Mouse (Mus musculus): ENCODE measurements around the gene Map4k1.

Map4k1 gene

DNA sequence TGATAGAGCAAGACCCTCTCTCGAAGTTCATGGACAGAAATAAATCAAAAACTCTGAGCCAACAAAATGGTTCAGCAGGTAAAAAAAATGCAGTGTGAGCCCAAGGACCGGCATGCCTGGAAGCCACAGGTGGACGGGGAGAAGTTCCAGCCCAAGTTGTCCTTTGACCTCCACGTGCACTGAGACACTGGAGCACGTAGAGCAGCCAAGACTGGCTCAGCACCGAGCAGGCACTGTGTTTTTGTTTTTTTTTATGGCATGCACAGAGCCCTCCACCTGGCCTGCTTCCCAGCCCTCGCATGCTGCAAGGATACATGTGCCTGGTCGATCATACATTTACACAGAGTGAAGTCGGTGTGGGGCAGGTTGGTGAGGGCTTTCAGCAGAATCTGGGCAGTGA lies 4.3 kb upstream of the Map4k1 start:
- DNase-seq (ENCODE audit: low read depth, low spot score) = no peak

DNA sequence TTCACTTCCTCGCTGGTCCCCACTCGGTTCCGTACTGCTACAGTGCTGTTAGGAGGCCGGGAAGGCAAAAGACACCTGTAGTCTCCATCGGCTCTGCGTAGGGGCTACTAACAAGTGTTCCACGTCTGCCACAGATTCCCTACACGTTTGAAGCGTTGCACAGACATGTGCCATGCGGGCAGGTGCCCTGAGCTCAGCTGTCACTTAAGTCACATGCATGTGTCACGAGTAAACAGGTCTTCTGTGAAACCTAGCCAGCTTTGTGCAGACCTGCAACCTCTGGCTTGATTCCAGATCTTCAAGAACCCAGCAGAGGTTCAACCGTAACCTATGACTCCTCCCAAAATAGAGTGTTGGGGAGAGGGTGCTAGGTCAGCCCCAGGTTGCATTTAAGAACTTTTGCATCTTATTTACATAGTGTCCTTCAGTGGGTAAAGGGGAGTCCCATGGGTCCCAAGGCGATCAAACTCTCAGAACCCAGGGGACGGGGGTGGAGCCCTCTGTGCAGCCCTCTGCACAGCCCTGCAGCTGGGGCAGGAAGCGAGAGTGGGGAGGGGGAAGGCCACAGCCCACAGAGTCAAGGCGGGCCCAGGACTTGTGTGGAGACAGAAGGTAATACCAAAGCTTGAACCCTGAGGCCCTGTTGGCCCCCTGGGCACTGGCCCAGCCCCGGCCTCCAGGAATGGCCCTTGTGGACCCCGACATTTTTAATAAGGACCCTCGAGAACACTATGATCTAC lies 594 bp downstream of the Map4k1 start:
- DNase-seq (ENCODE audit: low read depth, low spot score) = no peak

DNA sequence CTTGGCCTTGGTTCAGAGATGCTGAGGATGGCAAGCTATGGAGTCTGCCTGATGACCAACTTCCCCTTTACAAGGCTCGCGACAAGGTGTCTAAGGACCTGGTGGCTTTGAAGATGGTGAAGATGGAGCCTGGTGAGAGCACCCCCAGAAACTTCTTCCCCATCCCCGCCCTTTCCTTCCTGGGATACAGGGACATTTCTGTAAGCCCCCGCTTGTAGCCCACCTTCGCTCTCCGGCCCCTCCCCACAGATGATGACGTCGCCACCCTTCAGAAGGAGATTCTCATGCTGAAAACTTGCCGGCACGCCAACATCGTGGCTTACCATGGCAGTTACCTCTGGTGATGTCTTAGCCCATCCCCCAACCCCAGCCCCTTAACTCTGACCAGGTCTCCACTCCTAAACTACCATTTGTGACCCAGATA lies 1.3 kb downstream of the Map4k1 start:
- DNase-seq (ENCODE audit: low read depth, low spot score) = no peak

DNA sequence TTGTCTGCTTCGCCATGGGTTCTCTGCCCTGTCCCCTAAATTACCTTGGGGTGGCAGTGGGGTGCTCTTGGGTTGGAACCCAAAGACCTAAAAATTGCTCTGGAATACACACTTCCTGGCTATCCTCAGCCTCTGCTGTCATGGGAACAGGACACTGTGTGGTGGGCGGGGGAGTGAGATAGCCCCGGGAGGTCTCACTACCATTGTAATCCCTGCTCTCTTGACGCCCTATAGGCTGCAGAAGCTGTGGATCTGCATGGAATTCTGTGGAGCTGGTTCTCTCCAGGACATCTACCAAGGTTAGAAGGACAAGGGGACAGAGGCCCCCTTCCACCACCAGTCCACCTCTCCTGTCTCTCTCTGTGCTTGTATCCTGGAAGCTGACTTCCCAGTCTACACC lies 2.0 kb downstream of the Map4k1 start:
- no peak for DNase-seq (ENCODE audit: low read depth, low spot score)

DNA sequence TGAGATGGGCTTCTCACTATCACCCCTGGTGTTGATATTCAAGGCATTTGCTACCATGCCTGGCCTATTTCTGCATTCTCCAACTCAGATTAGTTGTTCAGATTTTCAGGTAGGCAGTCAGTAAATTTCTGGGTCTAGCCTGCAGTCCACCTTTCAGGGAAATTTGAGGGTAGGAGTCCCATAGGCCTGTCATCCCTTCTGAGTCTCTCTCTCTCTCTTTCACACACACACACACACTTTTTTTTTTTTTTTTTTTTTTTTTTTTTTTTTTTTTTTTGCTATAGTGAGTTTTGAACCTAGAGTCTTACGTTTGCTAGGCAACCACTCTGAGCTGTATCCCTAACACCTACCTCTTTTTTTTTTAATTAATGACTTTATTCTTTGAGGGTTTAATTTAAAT lies 2.6 kb downstream of the Map4k1 start:
- DNase-seq (ENCODE audit: low read depth, low spot score) = no peak

DNA sequence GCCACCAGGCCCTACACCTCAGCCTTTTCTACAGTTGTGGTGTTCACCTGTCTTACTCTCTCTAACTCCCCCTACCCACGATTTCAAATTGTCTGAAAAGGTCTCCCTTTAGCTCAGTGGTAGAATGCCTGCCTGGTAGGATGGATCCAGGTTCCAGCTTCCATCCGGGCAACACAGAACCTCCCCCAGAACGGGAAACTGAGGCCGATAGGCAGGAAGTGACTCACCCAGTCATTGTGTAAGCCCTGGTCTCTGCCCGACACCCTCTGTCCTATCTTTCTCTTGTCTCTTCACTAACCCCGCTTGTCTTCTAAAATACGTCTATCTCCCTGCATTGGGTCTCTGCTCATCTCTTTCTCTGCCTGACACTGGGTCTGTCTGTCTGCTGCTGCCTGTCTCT lies 3.4 kb downstream of the Map4k1 start:
- no peak for DNase-seq (ENCODE audit: low read depth, low spot score)

DNA sequence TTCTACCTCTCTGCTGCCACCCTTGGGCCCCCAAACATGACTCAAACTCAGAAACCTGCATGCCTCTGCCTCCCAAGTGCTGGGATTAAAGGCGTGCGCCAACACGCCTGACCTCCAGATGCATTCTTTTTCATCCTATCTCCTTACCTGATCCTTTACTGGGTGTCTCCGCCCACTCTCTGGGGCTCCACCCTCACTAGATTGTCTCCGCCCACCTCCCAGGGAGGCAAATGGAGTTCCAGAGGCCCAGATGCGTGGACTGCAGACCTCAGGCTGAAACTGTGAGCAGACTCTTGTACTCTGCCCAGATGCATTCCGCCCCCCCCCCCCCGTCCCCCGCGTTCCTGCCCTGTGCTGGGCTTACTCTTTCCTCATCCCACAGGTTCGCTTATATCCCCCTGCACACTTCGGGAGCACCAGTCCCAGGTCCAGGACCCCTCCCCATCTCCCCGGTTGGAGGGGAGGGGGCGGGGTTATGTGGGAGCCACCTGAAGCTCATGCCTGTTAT lies 9.0 kb downstream of the Map4k1 start:
- no peak for DNase-seq (ENCODE audit: low read depth, low spot score)

DNA sequence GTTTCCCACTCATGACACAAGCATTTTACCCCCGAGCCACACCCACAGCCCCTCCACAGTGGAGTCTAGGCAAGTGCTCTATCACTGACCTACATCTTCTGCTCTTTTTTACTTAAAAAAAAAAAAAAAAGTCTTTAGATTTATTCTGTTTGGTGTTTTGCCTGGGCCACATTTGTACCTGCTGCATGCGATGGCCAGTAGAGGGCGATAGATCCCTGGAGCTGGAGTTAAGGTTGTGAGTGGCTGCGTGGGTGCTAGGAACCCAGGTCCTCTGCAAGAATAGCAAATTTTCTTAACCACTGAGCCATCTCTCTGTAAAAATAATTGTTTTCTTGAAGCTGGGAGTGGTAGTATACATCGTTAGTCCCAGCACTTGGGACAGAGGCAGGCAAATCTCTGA lies 9.8 kb downstream of the Map4k1 start:
- DNase-seq (ENCODE audit: low read depth, low spot score) = no peak

DNA sequence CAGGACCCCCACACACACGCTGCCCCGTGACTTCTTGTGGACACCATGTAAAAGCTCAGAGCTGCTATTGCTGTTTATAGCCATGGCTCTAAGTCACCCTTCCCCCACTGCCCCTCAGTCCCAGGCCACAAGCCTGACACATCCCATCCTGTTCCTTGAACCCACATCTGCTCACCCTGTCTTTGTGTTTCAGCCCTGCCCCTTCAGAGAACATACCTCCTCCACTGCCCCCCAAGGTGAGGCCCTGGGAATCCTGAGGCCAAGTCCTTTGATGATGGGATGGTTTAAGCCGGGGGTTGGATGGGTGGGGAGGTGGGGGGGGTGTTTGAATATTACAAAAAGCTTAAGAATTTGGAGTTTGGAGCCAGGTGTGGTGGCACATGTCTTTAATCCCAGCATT lies 11.1 kb downstream of the Map4k1 start:
- DNase-seq (ENCODE audit: low read depth, low spot score) = no peak

DNA sequence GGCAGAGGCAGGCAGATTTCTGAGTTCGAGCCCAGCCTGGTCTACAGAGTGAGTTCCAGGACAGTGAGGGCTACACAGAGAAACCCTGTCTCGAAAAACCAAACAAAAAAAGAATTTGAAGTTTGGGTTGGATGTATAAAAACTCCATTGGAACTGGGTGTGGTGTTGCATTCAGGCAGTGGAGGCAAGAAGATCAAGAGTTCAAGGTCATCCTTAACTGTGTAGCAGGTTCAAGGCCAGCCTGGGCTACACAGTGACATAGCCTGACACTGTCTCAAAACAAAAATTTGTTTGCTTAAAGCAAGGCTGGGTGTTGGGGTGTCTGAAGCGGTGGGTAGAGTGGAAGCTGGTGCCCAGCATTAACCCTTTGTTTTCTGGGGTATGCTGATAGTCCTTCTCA lies 11.6 kb downstream of the Map4k1 start:
- DNase-seq (ENCODE audit: low read depth, low spot score) = no peak

DNA sequence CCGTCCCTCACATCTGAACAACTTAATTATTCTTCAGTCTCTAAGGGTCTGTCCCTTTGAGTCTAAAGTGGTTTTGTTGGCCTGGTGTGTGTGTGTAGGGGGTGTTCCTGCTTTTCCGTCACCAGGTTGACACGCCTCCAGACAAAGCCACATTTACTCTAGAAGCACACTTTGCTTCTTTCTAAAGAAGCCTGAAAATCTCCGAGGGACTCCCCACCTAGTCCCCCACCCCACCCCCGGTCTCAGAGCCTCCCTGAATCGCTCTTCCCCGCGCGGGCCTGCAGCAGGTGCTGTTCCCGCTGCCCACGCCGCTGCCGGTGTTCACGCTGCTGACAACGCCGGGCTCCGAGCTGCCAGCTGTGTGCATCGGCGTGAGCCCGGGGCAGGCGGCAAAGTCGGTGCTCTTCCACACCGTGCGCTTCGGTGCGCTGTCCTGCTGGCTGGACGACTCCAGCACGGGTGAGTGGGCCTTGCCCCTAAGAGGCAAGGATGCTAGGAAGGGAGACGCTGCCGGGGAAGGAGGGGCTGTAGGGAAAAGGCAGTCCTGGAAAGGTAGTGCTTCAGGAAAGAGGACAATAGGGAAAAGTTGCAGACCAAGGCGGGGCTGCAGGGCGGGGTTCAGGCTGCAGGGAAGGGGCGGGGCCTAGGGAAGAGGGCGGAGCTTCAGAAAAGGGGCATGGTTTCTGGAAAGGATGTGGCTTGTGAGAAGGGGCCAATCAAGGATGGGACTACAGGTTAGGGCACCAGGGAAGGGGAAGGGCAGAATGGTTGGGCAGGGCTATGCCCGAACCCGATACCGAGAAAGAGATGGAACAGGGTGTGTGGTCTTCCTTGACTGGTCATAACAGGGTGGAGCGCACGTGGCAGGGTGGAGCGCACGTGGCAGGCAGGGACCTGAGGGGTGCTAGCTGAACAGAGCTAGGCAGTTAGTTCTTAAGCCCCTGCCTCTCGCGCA lies 19.1 kb downstream of the Map4k1 start:
- DNase-seq (ENCODE audit: low read depth, low spot score) = peak; percentile 85

DNA sequence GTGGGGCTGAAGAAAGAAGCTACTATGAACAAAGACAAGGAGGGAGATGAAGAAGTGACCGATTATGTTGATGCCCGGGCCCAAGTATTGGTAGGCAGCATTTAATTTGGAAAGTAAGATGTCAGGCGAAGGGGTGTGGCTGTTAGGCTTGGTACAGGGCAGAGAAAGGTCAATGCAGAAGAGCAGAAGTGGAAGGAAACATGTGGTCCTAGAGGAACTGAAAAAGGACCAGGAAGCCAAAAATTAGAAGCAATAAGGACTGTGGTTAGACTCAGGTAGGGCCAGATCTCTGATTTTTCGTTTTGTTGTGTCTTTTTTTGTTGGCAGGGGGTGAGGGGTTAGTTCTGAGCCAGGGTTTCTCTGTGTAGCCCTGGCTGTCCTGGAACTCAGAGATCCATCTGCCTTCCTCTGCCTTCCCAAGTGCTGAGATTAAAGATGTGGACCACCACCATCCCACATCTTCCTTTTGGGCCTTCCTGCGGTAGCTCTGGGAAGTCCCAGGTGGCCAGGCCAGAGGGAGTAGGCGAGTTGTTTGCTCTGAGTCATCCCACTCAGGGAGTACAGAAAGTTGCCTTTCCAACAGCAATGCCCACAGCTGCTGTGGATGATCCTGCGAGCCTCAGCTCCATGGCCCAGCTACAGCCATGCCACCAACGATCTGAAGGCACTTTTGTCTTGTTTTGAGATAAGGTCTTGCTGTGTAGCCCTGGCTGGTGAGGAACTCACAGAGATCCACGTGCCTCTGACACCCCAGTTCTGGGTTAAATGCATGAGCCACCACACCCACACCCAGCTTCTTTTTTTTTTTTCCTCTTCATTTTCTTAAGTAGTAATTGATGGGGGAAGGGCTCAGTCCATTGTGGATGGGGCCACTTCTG lies 25.6 kb downstream of the Map4k1 start:
- no peak for DNase-seq (ENCODE audit: low read depth, low spot score)

DNA sequence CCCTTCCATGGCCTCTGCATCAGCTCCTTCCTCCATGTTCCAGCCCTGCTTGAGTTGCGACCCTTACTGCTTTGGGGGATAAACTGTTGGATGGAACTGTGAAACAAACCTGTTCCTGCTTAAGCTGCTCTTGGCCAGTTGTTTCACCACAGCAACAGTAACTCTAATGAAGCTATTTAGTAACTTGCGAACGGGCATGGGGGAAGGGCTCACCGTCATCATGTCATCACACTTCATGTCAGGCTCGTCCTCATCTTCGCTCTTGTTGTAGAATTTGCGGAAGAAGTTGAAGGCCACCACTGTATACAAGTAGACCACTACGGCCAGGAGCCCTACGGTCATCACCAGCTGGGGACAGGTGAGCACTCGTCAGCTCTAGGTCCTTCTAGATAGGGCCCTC lies 26.3 kb downstream of the Map4k1 start:
- DNase-seq (ENCODE audit: low read depth, low spot score) = no peak

DNA sequence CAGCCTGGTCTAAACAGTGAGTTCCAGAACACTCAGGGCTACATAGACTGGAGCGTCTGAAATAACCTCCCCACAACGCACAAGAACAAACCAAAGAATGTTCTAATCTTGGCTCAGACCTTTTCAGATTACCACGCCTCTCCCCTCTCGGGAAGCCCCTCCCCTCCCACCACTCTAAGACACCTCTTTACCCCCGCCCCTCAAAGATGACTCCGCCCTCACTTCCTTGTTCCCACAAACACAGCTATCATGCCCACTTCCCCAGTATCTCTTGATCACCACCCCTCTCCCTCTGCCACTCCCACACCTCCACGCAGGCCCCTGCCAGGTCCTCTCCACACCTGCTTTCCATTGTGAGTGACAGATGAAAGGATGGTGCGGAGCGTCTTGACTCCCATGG lies 26.9 kb downstream of the Map4k1 start:
- DNase-seq (ENCODE audit: low read depth, low spot score) = no peak

DNA sequence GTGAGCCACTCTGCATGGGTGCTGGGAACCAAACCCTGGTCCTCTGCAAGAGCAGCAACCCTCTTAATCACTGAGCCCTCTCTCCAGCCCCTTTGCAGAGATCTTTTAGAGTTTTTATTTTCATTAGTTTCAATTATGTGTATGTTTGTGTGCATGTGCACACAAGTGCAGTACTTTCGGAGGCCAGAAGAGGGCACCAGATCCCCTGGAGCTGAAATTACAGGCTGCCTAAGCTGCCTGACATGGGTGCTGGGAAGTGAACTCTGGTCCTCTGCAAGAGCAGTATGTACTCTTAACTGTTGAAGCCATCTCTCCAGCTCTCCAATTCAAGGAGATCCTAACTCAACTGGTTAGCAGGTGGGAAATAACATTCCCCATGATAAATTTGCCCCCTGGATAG lies 33.1 kb downstream of the Map4k1 start:
- DNase-seq (ENCODE audit: low read depth, low spot score) = no peak

DNA sequence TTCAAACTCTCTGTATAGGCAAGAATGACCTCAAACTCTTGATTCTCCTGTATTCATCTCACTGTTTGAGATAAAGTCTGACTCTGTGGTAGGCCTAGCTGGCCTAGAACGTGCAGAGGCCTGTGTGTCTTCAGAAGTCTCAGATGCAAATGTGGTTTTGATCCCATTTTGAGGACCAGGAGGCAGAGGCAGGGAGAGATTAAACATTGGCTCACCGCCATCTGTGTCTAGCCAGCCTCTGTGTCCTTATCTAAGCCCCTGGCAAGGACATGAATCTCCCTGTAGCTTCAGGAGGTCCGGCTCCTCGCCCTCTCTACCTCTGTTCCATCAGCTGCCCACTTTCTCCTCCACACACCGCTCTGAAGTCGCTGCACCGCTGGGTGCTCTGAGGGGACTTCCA lies 34.6 kb downstream of the Map4k1 start:
- no peak for DNase-seq (ENCODE audit: low read depth, low spot score)

DNA sequence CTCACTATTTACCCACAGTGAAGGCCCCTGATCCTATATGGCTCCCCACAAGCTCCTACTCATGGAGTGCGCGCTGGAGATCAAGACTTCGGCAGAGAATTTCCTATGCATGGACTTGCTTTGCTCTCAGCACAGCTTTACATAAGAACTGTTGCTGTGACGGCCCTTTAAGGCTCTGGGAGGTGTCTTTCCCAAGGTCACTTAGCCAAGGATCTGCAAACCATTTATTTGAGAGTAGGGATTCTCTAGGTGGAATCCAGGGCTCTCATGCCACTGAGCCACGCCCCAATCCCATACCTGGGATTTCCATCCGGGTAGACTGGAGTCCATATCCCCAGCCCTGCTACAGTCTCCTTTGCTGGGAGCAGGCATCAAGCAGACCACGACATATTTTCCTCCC lies 35.4 kb downstream of the Map4k1 start:
- no peak for DNase-seq (ENCODE audit: low read depth, low spot score)

DNA sequence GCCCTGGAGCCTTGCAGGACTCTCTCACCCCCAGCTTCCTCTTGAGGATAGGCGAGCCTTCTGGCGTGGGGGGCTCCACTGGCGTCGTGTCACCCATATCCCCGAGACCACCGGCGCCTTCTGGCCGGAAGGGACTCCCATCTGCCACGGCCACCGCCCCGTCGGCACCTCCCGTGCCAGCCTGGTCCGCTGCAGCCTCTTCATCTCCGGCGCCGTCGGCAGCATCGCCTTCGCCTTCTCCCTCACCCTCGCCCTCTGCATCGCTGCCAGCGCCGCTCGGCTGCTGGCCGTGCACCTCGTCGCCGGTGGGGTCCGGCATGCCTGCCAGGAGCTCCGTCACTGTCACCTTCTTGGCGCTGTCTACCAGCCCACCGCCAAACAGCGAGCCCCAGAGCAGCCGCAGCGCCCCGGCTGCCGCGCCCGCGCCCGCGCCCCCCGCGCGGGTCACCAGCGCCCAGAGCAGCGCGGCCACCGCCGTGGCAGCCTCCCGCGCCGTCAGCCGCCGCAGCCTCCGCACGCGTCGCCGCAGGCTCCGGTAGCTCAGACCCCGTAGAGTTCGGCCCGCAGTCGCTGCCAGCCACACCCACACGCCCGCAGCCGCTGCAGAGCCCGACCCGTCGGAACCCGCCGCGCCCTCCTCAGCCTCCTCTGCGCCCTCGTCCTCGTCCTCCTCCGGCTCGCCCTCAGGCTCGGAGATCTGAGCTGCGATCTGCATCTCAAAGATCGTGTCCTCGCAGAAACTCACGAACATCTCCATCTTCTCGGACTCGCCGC lies 37.8 kb downstream of the Map4k1 start:
- no peak for DNase-seq (ENCODE audit: low read depth, low spot score)

DNA sequence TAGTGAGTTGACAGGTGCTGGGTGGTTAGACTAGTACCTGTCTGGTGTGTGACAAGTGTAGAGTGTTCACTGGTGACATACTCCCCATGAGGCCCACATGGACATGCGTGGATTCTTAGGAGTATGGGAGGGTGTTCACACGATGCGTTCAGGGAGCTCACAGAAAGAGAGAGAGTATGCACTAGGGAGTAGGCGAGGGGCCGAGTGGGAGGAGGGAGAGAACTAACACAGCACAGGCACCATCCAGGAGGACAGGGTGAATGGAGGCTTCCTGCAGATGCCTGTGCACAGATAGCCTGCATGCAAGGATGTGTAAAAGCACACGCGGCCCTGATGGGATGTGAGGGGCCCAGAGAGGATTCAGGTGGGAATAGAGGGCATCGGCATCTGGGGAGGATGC lies 40.6 kb downstream of the Map4k1 start:
- no peak for DNase-seq (ENCODE audit: low read depth, low spot score)

DNA sequence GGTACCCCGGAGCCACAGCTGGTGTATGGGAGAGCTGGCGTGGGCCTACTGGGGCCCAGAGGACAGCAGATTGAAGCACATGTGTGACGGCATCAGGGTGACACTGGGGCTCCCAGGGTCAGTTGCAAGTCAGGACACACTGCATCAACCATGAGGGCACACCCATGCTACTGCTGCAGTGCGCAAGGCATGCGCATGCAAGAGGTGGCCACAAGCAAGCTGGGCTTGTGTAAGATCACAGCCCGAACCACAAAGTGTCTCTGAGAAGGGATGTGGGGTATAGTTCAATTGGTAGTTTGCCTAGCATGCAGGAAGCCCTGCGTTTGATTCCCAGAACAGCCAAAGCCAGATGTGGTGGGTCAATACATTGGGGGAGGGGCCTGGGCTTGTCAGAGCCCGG lies 41.7 kb downstream of the Map4k1 start:
- no peak for DNase-seq (ENCODE audit: low read depth, low spot score)

DNA sequence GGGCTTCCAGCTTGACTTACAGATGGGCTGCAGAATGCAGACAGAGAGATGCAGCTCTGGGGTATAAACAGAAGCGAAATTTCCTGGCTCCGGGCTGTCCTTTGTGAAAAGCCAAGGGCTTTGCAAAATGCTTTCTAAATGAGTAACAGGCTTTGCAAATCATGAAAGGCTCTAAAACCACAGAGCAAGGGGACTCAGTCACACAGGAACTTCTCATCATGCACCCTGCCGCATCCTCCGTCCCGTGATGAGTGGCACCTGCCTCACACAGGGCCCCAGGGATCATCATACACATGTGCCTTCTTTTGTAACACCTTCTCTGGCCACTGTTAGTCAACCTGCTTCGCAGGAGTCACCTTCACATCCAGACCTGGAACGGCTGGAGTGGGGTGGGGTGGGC lies 43.7 kb downstream of the Map4k1 start:
- no peak for DNase-seq (ENCODE audit: low read depth, low spot score)

All from WW6 (cell line).